Mouse (Mus musculus): ENCODE data around the gene Ss18l1.

DNA sequence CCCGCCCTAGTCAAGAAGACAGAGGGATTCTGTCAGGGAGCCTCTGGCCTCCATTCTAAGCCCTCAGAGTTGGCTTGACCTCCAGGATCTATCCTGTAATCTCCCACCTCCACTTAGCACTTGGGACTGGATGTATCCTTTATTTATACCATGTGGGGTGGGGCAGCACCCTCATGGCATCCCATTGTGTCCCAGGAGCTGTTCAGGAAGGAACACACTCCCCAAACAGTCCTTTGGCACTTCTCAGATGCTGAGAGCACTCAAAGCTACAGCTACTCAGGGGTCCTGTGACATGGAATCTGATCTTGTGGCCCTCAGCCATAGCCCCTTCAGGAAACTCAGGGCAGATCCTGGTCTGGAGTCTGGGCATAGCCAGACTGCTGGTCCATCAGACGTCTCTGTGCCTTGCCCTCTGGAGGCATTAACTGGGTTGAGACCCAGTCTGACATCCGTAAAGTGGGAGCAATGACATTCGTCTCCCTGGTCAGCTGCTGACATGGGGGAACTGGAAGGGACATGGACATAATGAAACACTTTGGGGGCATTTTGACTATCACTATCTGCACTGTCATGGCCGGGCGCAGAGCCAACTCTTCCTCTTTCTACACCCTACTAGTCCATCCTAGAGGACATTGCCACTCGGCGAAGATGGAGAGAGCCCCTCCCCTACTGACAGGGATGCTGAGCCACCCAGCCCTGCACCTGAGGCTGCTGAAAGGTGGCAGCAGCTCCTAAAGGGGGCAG, 74.6 kb downstream of the Ss18l1 start:
- TF ChIP-seq POLR2A (IDR thresholded peaks at IDR 0.05; ENCODE audit: extremely low read depth, insufficient read depth, low read length) (no peak), CTCF (IDR thresholded peaks at IDR 0.05; ENCODE audit: low read depth, low read length) (no peak)

All from liver, adult 2 months (tissue).